Mouse (Mus musculus) layer of hippocampus, adult 11-12 months (tissue): ENCODE data around the gene Dnal4.
"Not testable (repeated sequence)": the region's sequence is repeated elsewhere in the genome, so short reads cannot be mapped to it uniquely, and the experiment has no call there.

ENCODE experiments used
- DNase-seq: peaks from one replicate; pipeline ENCODE4 v3.0.0; 2022; ENCODE audit warnings: low spot score

Gene Dnal4

DNA sequence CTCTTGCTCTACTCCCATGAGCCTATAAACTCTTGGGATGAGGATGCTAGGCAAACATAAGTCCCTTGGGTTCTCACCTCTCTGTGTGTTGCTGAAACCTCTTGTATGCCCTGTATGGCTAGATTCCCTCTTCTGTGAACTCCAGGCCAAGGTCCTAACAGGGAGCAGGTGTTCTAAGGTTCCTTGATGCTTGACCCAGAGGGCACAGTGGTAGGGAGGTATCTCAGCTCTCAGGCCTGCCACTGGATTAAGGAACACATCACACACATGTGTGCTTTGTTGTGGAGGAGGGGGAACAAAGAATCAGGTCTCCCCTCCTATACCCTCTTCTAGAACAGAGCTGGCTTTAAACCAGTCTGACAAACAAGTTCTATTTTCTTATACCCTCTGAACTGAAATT is at the start of gene Dnal4:
Dnal4 (minus strand) TSS at position 101 of the 400 bp plus-strand sequence.
- DNase-seq, result no peak

GRCm38 (mm10) chr15:79827061-79827777 is 49.6 kb upstream of the Dnal4 start:
- no peak for DNase-seq

DNA sequence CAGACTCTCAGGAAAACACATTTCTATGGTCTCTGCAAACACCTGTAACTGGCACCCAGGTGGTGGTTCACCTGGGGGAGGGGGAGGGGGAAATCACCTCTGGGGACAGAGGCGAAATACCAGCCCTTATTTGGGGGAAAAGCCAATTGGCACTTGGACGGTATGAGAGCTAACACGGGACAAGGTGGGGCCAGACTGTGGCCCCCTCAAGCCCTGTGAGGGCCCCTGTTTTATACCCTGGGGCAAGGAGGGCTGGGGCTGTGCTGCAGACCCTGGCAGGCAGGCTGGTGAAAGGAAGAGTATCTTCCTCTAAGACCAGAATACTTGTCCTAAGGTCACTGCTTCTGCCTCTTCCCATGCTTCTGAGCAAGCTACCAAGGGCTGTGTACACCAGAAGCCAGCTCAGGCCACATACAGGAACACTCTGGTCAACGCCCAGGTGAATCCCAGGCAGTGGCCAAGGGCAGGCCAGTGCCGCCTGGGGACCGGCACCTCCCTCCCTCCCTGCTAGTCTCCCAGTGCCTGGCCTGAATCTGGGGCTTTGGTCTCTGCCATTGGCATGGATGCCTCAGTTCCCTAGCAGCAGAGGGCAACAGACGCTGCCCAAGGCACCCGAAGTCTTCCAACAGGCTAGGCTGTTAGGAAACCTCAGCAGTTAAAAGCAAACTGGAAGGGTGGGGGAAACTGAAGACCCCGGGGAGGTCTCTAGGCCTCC is 48.7 kb upstream of the Dnal4 start:
- no peak for DNase-seq

DNA sequence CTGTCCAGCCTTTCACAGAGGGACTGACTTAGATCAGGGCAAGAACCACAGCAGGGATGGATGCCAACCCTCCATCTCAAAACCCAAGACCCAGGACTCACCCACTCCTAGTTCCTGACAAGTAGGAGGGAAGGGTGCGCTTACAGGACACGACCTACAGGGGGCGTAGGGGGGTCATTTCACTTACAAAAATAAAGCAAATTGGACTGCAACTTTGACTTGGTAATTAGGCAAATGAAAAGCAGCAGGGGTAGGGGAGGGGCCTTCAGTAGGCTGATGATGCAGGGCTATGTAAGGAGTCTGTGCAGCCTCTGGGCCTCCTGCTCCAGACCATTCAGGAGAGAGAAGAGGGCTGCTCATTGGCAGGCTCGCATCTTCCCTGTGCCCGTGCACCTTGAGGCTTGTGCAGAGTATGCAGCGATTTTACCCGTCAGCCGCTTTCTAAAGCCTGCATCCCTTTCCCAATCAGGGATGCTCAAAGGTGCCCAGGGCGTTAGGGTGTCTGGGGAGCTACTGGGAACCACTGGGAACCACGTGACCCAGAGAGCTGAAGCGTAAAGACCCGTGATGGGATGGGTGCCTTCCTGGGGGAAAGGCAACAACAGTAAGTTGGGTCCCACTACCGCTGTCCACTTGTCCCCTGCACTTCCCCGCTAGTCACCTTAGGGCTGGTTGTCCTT is 47.6 kb upstream of the Dnal4 start:
- no peak for DNase-seq

- DNase-seq, result peak; percentile 52
Observed at GRCm38 (mm10) chr15:79823588-79824280, 46.1 kb upstream of the Dnal4 start.

GRCm38 (mm10) chr15:79822265-79823199 is 44.9 kb upstream of the Dnal4 start:
- no peak for DNase-seq

- DNase-seq, result no peak
Observed at GRCm38 (mm10) chr15:79818325-79818724, 40.7 kb upstream of the Dnal4 start.

GRCm38 (mm10) chr15:79813666-79814258 is 36.1 kb upstream of the Dnal4 start:
- DNase-seq, result no peak

DNA sequence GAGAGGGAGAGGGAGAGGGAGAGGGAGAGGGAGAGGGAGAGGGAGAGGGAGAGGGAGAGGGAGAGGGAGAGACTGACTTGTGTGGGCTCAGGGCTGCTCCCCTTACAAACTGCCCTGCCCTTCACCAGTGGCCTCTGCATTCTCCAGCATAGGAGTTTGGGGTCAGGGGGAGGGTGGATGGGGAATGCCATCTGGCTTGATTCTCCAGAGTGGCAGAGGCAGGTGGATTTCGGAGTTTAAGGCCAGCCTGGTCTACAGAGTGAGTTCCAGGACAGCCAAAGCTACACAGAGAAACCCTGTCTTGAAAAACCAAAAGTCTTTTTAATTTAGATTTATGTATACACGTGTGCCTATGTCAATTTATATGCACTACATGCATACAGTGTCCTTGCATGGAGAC is 35.2 kb upstream of the Dnal4 start:
- DNase-seq, result not testable (repeated sequence)

GRCm38 (mm10) chr15:79810997-79811396 is 33.3 kb upstream of the Dnal4 start:
- DNase-seq, result no peak

DNA sequence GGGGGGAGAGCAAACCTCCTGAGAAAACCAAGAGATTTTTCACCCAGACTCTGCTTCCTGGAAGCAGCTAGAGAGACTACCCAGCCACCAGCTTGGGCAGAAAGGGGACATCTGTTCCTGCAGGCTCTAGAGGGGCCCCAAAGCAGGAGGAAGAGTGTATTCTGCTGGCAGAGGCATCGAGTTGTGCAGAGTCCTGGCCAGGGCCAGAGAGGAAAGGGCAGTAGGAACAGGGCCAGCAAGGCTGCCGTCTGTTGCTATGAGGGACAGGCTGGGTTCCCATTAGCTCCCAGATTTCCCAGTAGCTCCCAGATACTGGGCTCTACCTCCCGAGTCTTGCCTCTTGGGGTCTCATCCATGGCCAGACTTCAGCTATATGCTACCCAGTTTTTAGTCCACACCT is 32.4 kb upstream of the Dnal4 start:
- DNase-seq, result no peak

- no peak for DNase-seq
Observed at GRCm38 (mm10) chr15:79808658-79809057, 31.0 kb upstream of the Dnal4 start.

- DNase-seq, result no peak
Observed at GRCm38 (mm10) chr15:79808114-79808513, 30.5 kb upstream of the Dnal4 start.

DNA sequence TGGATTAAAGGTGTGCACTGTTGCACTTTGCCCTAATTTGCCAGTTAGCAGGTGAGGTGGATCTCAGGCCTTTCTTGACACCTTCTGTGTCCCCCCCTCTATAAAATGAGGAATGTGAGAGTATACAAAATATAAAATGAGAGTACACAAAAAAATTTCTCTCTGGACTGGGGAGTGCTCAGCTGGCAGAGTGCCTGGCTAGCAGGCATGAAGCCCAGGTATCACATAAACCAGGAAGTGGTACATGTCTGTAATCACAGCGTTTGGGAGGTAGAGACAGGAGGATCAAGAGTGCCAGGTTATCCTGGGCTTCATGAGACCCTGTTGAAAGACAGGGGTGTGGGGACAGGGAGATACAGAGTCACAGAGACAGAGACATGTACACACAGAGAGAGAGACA is 29.4 kb upstream of the Dnal4 start:
- no peak for DNase-seq

- DNase-seq, result no peak
Observed at GRCm38 (mm10) chr15:79805246-79805645, 27.6 kb upstream of the Dnal4 start.

DNA sequence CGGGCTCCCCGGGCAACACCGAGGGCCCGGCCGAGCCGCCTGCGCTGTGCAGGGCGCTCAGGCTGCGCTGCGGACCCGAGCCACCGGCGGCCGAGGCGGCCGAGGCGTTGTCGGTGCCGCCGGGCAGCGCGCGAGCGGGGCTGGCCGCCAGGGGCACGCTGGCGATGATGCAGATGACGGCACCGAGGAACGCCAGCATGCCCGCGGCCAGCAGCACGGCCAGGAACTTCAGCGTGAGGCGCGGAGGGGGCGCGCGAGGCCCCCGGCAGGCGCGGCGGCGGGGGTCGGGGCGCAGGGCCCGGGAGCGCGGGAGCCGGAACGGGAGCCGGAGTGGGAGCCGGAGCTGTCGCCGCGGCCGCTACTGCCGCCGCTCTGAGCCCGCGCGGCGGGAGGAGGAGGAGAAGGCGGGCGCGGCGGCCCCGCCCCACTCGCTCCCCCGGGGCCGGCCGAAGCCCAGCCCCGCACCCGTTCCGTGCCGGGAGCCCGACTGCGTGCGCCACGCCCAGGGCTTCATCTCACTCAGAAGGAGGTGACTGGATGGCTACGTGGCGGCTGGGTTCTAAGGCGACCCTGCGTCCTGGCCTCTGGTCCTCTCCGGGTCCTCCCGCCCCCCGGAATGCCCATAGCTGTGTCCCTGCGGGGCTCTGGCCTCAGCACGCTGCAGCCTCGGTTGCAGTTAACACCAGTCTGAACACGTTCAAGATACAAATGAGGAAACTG is 26.9 kb upstream of the Dnal4 start, which contains the start of gene Nptxr:
Nptxr (minus strand) TSS at position 415 of the 720 bp plus-strand sequence.
- DNase-seq, result peak; percentile 66

DNA sequence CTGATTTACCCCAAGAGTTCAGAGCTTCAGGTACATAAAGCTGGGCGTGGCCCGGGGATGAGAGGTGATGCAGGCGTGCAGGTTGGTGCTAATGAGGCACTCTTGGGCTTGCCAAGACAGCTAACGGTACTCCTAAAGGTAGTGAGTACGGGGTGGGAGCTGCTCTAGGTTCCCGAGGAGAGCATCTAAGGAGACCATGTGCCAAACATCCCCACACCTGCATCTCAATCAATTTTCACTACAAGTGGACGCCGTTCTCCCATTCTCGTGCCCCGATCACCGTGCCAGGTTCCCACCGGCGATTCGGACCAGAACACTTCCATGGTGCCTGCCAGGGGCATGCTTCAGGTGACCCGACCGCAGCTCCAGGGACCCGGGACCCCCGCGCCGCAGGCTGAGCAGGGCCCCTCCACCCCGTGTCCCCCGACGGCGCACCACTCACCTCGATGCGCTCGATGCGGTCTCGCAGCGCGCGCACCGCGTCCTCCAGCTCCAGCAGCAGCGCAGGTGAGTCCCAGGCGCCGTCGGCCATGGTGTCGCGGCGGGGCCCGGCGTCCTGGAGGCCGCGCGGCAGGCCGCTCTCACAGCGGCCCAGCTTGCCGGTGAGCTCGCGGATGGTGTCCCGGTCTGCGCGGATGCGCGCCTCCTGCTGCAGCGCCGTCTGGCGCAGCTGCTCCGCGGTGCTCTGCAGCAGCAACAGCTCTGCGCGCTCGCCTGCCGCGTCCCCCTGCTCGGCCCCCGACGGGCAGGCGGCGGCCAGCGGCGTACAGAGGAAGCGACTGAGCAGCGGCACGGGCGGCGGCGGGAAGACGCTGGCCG is 26.1 kb upstream of the Dnal4 start:
- DNase-seq, result no peak

GRCm38 (mm10) chr15:79802304-79802703 is 24.7 kb upstream of the Dnal4 start:
- DNase-seq, result no peak

DNA sequence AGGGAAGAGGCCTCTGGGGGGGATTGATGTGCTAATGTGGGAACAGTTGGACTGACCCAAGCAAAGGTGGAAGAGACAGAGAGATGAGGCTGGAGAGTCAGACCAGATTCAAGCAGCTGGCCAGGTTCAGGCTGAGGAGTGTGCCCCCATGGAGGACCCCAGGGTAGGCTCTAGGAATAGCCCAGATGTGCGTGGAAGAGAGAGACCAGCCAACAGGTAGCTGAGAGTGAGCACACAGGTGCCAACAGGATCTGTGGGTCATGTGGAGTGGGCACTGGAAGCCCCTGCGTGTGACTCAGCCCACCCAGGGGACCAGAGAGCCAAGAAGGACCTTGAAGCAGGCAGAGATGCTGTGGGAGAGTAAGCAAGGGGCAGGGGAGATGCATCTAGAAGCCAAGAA is 24.0 kb upstream of the Dnal4 start:
- no peak for DNase-seq
